Mouse (Mus musculus) E14TG2a.4 (cell line): ENCODE measurements at regions not wholly inside any gene's neighbourhood (a gene's known extent, or its start where the extent isn't known, plus 50 kb on each side); places are given as distances from the start of the nearest gene placed in this dataset.

ENCODE experiments used
- CTCF ChIP-seq: conservative IDR thresholded peaks from 2 replicates; pipeline ENCODE4 v1.5.1; 2014; ENCODE audit warnings: low read length
- NANOG ChIP-seq: IDR thresholded peaks from 2 replicates; pipeline ENCODE4 v1.6.1; 2014; ENCODE audit warnings: borderline replicate concordance, low read length, mixed read lengths
- POU5F1 ChIP-seq: IDR thresholded peaks from 2 replicates; pipeline ENCODE4 v1.6.1; 2014; ENCODE audit warnings: low read length, borderline replicate concordance

DNA sequence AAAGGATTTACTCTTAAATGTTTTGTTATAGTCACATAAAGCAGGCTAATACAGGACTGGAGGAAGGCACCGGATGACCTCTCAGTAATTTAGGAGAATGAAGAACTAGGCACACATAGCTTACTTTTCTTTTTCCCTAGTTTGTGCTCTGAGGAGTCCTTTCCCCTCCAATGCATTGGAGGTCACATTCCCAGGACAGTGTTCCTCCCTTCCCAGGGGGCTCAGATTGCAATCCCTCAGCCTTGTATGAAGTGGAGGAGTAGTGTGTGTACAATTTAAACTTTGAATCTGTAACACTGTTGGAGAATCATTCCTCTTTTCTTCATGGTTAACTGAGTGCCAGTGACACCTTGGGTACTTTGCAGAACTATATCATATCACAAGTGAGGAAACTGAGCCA is 109.5 kb upstream of the Npy start:
- TF ChIP-seq CTCF (no peak), POU5F1 (no peak), NANOG (no peak)
